Mouse (Mus musculus) thymus, postnatal 0 days (tissue): ENCODE results near the gene Cpn2. TPM values are rescaled to one million over a fixed set of nuclear protein-coding genes. Genes with fewer than 3 reads are reported as not detected.

Experiments used
- DNase-seq: peaks from one replicate; pipeline ENCODE4 v3.0.0-alpha.2; 2015; ENCODE audit warnings: low spot score
- polyA plus RNA-seq: library from polyadenylated mRNA; unstranded; fragments of >200 nt; fragmentation: Nextera tagmentation; extraction: Ambion mirVana; gene quantifications from 2 replicates; pipeline ENCODE4 v1.2.1, GENCODE M21; 2015

Cpn2 gene
- polyA plus RNA-seq, 1 experiment from 2014 or later: not detected

DNA sequence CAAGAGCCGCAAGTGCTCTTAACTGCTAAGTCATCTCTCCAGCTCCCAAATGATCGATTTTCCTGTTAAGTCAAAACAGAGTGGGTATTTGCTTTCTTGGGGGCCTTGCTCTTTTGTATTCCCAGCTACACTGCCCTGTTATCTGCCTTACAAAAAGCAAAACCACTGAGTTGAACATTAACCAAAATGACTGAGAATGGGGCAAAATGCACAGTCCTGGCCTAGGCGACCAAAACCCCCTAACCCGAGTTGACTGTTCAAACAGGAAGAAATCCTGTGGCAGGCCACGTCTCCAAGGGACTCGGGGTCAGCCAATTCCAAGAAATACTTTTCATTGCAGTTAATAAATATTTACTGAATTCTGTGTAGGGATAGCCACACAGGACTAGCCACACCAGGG lies 28.5 kb downstream of the Cpn2 start:
- DNase-seq: no peak

DNA sequence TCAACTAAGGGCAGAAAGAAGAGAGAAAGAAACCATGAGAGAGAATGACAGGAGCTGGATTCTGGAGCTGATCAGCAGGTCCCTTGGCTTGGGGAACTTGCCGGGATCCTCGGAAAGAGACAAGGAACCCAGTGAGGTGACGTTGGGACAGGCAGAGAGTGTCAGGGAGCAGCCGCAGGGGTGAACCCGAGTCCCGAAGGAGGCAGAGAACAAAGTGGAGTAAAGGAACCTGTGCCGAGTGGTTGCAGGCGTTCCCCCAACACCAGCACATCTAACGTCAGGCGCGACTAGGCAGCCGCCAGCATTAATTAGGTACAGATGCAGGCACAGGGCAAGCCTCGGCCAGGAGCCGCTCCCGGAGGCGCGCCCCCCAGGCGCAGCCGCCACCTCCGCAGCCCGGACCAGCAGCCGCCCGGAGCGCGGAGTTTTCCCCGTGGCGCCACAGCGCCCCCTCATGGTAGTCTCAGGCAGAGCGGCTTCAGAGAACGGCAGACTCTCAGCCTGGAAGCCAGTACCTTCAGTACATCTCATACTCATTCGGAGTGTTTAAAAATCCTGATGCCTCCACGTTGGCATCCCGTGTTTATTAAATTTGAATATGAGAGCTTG lies 31.1 kb downstream of the Cpn2 start:
- DNase-seq: peak; percentile 86

DNA sequence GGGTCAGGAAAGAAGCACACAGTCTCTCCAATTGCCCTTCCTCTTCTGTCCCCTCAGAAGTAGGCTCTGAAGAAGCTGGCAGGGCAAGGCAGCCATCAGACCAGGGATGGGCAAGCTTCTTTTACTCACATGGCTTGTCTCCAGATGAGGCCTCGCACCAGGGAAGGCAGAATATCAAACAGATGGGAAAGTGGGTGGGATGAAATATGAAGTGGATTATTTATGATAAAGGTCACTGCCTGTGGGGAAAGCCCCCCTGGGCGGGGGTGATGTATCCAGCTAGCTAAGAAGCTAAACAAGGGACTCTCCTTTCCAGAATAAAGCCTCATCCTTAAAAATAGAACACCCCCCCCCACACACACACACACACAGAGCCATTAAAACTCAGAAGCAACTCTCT lies 31.7 kb downstream of the Cpn2 start:
- DNase-seq: no peak

DNA sequence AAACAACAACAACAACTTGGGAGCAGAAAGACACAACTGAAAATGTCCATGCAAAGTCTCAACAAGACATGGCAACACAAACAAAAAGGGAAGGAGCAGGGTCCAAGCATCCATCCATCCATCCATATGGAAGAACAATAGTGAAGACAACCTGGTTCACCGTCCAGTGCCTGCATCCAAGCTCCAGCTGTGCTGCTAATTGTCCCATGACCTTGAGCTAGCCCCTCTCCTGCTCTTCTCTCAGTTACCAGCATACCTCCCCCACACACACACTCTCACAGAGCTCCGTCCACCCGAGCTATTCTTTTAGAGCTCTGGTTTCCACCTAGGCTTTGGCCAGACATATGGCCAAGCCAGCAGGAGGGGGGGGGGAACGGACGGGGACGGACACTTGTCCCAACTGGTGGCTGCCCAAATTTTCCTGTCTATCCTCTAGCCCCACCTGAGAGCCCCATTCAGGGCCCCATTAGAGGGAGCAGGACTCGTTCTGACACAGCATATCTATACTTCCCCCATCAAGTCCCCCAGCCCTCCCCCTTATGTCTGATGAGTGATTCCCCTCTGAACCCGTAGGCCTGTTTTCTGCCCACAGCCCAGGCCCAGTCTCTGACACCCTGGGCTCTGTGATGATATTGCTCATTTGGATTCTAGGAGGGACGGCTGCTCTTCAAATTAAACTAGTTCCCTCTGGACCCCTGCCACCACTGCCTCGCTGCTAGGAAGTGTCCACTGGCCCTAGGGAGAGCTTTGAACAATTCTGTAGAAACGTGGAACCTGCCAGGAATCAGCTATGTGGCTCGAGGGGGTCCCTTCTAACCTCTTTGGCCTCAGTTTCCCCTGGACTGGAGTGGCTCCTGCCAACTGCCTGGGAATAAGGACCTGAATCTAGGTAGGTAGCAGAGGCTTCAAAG lies 32.4 kb downstream of the Cpn2 start:
- no peak for DNase-seq

DNA sequence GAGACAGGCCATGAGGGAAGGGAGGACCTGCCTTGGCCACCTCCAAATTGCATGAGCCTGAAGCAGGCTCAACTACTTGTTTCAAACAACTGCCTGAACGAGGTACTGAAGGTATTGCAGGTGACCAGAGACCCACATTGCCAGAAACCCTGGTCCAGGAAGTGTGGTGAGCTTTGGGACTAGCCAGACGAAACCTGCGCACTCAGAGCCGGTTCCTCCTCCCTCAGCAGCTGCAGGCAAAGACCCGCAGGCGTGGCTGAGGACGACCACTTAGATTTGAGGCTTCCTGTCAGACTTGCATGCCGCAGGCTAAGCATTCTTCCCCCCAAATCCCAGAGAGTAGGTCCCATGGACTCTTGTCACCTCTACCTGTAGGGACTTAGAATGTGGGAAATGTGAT lies 33.2 kb downstream of the Cpn2 start:
- peak; percentile 57 for DNase-seq

DNA sequence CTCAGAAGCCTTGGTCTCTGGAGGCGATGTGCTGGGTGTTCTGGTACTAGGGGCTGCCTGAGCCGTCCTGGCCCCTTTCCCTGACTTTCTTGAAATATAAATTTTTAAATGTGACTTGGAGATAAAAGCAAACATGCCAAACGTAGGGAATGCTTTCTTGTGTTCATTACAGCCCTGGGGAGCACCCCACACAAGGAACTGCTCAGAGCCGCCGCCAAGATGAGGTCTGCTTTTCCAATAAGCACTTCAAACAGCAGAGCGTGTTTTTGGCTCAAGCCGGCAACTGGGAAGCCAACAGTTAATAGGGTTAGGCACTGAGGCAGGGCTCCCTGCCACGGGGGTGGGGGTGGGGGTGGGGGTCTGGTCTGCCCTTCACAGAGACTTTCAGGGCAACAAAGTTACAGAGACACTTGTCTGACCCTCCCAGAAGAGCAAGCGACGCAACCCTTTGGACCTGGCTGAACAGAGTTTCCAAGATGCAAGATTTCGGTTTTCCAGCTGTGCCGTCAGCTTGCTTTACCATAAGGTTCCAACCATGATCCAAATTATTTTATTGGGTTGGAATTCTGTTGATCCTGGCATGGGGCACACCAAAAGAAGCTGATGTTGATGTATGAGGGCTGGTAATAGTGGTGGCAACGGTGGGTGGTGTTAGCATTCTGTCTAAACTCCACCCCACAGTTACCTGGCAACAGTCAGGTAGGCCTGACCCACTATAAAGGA lies 35.3 kb downstream of the Cpn2 start:
- no peak for DNase-seq

DNA sequence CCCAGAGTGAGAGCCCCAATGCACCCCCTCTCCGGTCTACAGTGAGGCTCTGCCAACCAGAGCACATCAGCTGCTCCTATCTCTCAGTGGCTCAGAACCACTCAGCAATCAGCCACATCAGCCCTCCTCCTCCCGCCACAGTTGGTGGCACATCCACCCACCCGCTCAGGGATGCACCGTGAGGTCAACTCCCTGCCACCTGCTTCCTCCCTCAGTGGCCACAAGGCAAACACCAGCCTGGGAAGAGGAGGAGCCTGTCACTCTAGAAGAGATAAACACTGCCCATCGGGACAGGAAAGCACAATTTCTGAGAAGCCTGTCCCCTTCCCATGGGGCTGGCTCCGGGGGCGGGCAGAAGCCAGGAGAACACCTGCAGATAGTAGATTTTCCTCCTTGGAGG lies 39.9 kb downstream of the Cpn2 start:
- peak; percentile 57 for DNase-seq

DNA sequence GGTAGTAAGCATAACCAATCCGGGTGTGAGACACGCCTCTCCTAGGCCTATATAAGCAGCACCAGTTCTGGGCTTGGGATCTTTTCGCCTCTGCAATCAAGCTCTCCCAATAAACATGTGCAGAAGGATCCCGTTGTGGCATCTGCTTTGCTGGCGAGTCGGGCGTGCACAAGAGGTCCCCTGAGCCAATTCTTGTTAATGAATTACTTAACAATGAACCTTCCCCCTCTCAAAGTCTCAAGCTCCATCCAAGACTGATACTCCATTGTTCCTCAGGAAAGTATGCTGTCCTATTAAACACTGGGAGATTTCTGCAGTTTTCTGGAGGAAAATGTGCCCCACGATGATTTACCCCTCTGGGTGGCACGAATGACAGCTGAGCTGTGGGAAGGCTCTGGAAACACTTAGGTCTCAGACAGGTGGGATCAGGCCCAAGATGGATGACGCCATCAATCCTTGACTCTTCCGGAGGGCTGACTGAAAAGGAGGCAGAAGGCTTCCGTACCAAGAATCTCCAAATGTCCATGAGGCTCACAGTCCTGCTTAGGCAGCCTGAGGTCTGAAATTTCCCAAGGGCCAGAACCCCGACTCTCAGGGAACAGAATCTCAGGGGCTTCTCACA lies 46.0 kb downstream of the Cpn2 start:
- no peak for DNase-seq

DNA sequence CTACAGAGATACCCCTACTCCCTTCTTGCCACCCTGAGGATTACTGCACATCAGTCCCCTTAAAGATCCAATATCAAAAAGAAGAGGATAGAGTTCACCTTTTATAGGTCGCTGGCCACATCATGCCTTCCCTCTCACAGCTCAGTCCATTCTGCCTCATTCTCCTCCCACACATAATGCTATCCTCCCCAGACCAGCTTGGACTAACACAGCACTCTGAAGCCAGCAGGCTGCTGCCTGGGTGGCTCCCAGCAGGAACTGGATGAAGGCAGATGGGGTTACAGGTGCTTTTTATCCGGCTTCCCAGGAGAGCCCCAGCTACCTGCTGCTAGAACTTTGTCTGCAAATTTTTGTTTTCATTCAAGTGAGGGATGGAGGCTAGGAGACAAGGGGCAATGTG lies 51.5 kb downstream of the Cpn2 start:
- DNase-seq: no peak

DNA sequence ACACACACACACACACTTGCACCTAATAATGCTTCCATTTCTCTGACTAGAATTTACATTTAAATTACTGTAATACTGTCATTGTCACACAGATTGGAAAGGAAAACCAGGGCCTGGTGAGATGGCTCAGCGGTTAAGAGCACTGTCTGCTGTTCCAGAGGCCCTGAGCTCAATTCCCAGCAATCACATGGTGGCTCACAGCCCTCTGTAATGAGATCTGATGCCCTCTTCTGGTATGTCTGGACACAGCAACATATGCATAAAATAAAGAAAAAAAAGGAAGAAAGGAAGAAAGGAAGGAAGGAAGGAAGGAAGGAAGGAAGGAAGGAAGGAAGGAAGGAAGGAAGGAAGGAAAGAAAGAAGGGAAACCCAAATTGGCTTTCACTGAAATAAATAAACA lies 53.7 kb downstream of the Cpn2 start:
- DNase-seq: no peak

DNA sequence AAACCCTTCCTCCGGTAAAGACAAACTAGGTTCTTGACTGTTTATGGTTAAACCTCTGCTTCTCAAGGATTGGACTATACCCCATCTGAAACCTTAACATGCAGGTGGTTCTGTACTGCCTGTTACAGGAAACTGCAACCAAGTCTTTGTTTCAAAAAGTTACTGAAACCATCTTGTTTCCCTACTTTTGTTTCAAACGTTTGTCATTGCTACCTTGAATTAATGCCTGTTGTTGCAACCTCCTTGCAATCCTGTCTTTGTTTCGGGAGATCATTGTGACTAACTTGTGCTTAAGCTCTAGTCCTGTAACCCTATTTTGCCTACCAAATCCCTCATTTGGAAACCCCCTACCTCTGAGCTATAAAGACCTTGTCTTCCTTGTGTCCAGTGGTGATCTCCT lies 55.3 kb downstream of the Cpn2 start:
- peak; percentile 9 for DNase-seq

DNA sequence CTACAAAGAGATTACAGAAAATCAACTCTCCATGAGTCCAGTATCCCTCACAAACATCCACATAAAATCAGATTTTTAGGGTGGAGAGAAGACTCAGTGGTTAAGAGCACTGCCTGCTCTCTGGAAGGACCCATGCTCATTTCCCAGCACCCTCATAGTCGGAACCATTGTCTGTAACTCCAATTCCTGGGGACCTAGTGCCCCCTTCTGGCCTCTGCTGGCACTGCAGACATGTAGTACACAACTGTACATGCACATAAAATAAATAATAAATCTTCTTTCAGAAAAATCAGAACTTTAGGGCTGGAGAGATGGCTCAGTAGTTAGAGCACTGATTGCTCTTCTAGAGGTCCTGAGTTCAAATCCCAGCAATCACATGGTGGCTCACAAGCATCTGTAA lies 58.0 kb downstream of the Cpn2 start:
- DNase-seq: no peak

DNA sequence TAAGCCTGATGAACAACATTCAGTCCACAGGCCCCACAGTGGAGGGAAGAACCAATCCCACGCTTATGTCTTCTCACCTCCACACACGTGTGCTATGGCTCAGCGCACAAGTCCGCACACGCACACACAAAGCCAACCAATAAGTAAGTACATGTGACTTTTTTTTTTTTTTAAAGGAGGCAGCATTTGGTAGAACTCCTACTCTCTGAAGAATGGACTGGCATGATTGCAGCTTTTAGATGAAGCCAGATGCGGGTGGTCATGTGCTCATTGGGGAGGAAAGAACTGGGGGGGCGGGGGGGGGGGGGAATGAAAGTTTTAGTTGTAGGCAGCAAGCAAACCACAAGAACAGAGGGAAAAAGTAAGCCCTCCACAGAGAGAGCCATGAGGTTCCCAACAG lies 59.3 kb downstream of the Cpn2 start:
- DNase-seq: no peak

DNA sequence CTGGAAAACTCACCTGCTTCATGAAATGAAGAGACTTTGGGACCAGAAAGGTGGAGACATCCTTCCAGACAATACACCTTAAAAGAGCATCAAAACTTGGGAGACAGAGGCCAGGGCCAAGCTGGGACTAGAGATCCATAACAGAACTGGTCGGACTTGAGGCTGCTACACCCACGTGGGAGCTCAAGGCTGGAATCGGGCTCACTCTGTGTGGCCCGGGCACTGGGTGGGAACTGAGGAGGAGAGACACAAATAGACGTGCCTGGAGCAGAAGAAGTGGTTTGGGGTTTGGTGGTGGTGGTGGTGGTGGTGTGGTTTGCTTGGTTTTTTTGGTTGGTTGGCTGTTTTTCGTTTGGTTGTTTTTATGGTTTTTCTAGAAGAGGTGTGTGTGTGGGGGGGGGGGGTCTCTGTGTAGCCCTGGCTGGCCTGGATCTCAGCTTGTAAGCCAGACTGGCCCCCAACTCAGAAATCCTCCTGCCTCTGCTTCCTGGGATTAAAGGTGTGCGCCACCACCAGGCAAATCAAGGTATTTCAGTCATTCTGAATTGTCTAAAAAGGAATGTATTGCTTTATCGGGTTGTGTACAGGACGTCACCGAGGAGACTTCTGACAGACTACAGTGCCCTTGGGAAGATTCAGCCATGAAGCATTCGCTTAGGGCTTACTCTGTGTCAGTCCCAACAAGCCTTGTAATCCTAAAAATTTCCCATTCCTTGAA lies 60.0 kb downstream of the Cpn2 start:
- DNase-seq: no peak

Other genes with a start within 250 kb of the Cpn2 start
- 35.6 and 36.3 TPM in 2 replicates for gene Hes1, start 203.1 kb downstream of the Cpn2 start, polyA plus RNA-seq
- gene Lrrc15, start 15.8 kb upstream of the Cpn2 start, polyA plus RNA-seq: 0.21 and 0.23 TPM in 2 replicates
- 1.3 and 1.8 TPM in 2 replicates for gene Gp5, start 43.3 kb upstream of the Cpn2 start, polyA plus RNA-seq
- 26.4 and 32.9 TPM in 2 replicates for gene Atp13a3, start 138.5 kb upstream of the Cpn2 start, polyA plus RNA-seq